Mouse (Mus musculus): ENCODE data around the gene Satl1.

- TF ChIP-seq CTCF (IDR thresholded peaks at IDR 0.05) (no peak), EP300 (IDR thresholded peaks at IDR 0.05) (no peak)
These were observed 67.1 kb downstream of the Satl1 start for GRCm38 (mm10) chrX:112339486-112339885.
